Mouse (Mus musculus) lung, embryonic 14.5 days (tissue): ENCODE measurements around the gene Atrx. TPM values are rescaled to one million over a fixed set of nuclear protein-coding genes. Genes with fewer than 3 reads are reported as not detected.
A peak's percentile ranks its signal among the peaks of the same experiment; 100 is the strongest.

Experiments used
- ATAC-seq: fragments of 200-750 bp; cut with Nextera tagmentation; 2 replicates; pipeline ENCODE4 v1.8.0; 2017; ENCODE audit warnings: mild to moderate bottlenecking, moderate TSS enrichment, moderate library complexity; ENCODE audit not compliant: insufficient read depth
- DNase-seq: peaks from one replicate; pipeline ENCODE4 v3.0.0-alpha.2; 2015
- H3K27ac ChIP-seq: fragments of 300-500 bp; sonication (generic); 2 replicates; pipeline ENCODE4 v1.5.1; 2014; ENCODE audit warnings: low read depth, mild to moderate bottlenecking, moderate library complexity
- H3K27me3 ChIP-seq: fragments of 300-500 bp; sonication (generic); 2 replicates; pipeline ENCODE4 v1.6.1; 2014; ENCODE audit warnings: low read length, control low read depth; ENCODE audit not compliant: insufficient read depth
- H3K36me3 ChIP-seq: fragments of 300-500 bp; sonication (generic); 2 replicates; pipeline ENCODE4 v1.6.1; 2014; ENCODE audit warnings: control low read depth; ENCODE audit not compliant: insufficient read depth
- H3K4me1 ChIP-seq: fragments of 300-500 bp; sonication (generic); 2 replicates; pipeline ENCODE4 v1.6.1; 2014; ENCODE audit warnings: antibody characterized with exemption, control low read depth; ENCODE audit not compliant: insufficient read depth
- H3K4me2 ChIP-seq: fragments of 300-500 bp; sonication (generic); 2 replicates; pipeline ENCODE4 v1.6.1; 2014; ENCODE audit warnings: mild to moderate bottlenecking
- H3K4me3 ChIP-seq: fragments of 300-500 bp; sonication (generic); 2 replicates; pipeline ENCODE4 v1.5.1; 2014; ENCODE audit warnings: low read depth, low read length
- H3K9ac ChIP-seq: fragments of 300-500 bp; sonication (generic); 2 replicates; pipeline ENCODE4 v1.6.1; 2014
- H3K9me3 ChIP-seq: fragments of 300-500 bp; sonication (generic); 2 replicates; pipeline ENCODE4 v1.6.1; 2016; ENCODE audit warnings: low read depth, low read length, control low read depth
- CTCF ChIP-seq: IDR thresholded peaks from 2 replicates; pipeline ENCODE4 v1.5.1; 2016; ENCODE audit warnings: antibody characterized with exemption, low read depth
- WGBS: fragments of 180-500 bp; shearing (Covaris S2); extraction: QIAGEN DNeasy Blood & Tissue Kit; methylation state at CpG from one replicate; pipeline ENCODE4 v1.1.7; 2014; 5-methylcytosine and 5-hydroxymethylcytosine counted together
- polyA plus RNA-seq: library from polyadenylated mRNA; unstranded; fragments of >200 nt; fragmentation: Nextera tagmentation; extraction: Ambion mirVana; gene quantifications from 2 replicates; pipeline ENCODE4 v1.2.1, GENCODE M21; 2014

Atrx gene
- polyA plus RNA-seq, 1 experiment from 2014 or later = 202 TPM

DNA sequence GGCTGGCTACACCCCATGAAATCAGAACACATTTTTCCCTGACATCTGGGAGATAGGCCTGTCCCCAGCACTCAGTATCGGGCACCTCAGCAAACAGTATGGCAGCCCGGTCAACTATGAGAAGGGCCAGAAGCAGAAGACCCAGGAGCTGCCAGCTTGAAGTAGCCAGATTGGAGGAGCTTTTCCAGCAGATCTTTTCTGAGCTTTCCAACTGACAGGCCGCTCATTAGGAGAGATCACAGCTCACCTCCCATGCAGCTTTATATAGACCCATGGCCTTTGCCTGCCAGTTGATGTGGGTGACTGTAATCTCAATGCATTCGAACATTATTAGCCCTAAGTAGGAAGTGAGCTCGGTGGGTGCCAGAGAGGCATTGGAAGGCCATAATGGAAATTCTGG is 155.9 kb downstream of the Atrx start:
- H3K9ac ChIP-seq = no peak overlapping the region
- 72% methylated on average over 5 of the region's 5 CpGs for whole genome bisulfite sequencing
- DNase-seq = no peak

GRCm38 (mm10) chrX:105767932-105768331 is 161.3 kb downstream of the Atrx start:
- no peaks in the 10 kb centered on the region for H3K4me1 ChIP-seq
- no peak overlapping the region for H3K9ac ChIP-seq
- no peaks in the 10 kb centered on the region for H3K36me3 ChIP-seq
- no peak overlapping the region for H3K4me3 ChIP-seq
- H3K27ac ChIP-seq = no peak overlapping the region
- peaks cover 41% of the 10 kb centered on the region for H3K27me3 ChIP-seq
- TF ChIP-seq CTCF = no peak
- DNase-seq (no peak), ATAC-seq (no peak)
- 67% methylated on average over 3 of the region's 3 CpGs for WGBS
- no peaks in the 10 kb centered on the region for H3K9me3 ChIP-seq
- no peak overlapping the region for H3K4me2 ChIP-seq

More for the DNA sequence above, 155.9 kb downstream of the Atrx start:
- H3K4me2 ChIP-seq = no peak overlapping the region
- no peaks in the 10 kb centered on the region for H3K4me1 ChIP-seq
- H3K9me3 ChIP-seq = no peaks in the 10 kb centered on the region
- TF ChIP-seq CTCF = no peak
- no peak overlapping the region for H3K27ac ChIP-seq
- peaks cover 3% of the 10 kb centered on the region; the same call in 1 of the 2 replicates for H3K27me3 ChIP-seq
- ATAC-seq = no peak
- H3K36me3 ChIP-seq = no peaks in the 10 kb centered on the region
- no peak overlapping the region for H3K4me3 ChIP-seq

GRCm38 (mm10) chrX:105767177-105767764 is 161.9 kb downstream of the Atrx start:
- no peaks in the 10 kb centered on the region for H3K36me3 ChIP-seq
- no peak overlapping the region for H3K27ac ChIP-seq
- DNase-seq (peak; percentile 6), ATAC-seq (peak; percentile 55; the same call in 1 of the 2 replicates)
- 19% methylated on average over 9 of the region's 9 CpGs for WGBS
- H3K27me3 ChIP-seq = peaks cover 48% of the 10 kb centered on the region
- TF ChIP-seq CTCF = no peak
- no peaks in the 10 kb centered on the region for H3K4me1 ChIP-seq
- no peak overlapping the region for H3K9ac ChIP-seq
- H3K4me2 ChIP-seq = no peak overlapping the region
- H3K4me3 ChIP-seq = no peak overlapping the region
- H3K9me3 ChIP-seq = no peaks in the 10 kb centered on the region

- ATAC-seq (peak; percentile 50; the same call in 1 of the 2 replicates), DNase-seq (peak; percentile 21)
- WGBS = 23% methylated on average over 6 of the region's 6 CpGs
- TF ChIP-seq CTCF = no peak
- Histone ChIP-seq H3K27ac (no peak overlapping the region), H3K9me3 (no peaks in the 10 kb centered on the region), H3K4me2 (no peak overlapping the region), H3K36me3 (no peaks in the 10 kb centered on the region), H3K9ac (no peak overlapping the region), H3K4me1 (no peaks in the 10 kb centered on the region), H3K27me3 (peaks cover 49% of the 10 kb centered on the region), H3K4me3 (no peak overlapping the region)
These were observed 163.2 kb downstream of the Atrx start for GRCm38 (mm10) chrX:105766013-105766412.

DNA sequence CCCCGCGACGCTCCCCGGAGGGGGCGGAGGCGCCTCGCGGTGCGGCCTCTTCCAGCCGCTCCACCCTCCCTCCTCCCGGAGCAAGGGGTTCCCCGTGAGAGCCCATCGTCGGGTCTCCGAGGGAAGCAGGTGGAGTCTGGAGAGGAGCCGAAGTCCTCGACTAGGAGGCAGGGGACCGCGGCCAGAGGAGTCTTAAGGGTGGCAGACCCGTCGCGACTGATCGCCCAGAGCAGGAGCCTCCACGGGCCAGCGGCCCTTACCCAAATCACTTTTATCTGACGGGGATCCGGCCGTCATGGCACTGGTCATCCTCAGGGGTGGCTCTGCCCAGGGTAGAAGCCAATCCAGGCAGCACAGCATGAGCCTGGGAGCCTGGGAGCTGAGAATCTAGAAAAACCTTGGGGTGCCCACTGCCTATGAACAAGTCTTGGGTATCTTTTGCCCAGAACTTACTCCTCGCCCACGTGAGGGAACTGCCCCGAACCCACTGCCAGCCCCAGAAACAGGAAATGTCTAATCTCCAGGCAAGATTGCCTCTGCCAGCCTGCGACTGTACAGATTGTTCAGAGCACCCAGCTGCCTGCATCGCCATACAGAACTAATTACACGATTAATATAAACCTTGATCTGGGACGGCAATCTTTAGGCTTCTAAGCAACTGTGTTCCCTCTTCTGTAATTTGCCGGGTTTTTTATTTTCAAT is 164.0 kb downstream of the Atrx start:
- DNase-seq (peak; percentile 4), ATAC-seq (no peak)
- H3K4me1 ChIP-seq = no peaks in the 10 kb centered on the region
- H3K9me3 ChIP-seq = no peaks in the 10 kb centered on the region
- H3K9ac ChIP-seq = no peak overlapping the region
- no peak for TF ChIP-seq CTCF
- WGBS = 12% methylated on average over 28 of the region's 36 CpGs
- peak overlapping the region; percentile 57 for H3K4me2 ChIP-seq
- H3K27ac ChIP-seq = no peak overlapping the region
- H3K4me3 ChIP-seq = peak overlapping the region; percentile 35
- H3K36me3 ChIP-seq = no peaks in the 10 kb centered on the region
- H3K27me3 ChIP-seq = peaks cover 49% of the 10 kb centered on the region

DNA sequence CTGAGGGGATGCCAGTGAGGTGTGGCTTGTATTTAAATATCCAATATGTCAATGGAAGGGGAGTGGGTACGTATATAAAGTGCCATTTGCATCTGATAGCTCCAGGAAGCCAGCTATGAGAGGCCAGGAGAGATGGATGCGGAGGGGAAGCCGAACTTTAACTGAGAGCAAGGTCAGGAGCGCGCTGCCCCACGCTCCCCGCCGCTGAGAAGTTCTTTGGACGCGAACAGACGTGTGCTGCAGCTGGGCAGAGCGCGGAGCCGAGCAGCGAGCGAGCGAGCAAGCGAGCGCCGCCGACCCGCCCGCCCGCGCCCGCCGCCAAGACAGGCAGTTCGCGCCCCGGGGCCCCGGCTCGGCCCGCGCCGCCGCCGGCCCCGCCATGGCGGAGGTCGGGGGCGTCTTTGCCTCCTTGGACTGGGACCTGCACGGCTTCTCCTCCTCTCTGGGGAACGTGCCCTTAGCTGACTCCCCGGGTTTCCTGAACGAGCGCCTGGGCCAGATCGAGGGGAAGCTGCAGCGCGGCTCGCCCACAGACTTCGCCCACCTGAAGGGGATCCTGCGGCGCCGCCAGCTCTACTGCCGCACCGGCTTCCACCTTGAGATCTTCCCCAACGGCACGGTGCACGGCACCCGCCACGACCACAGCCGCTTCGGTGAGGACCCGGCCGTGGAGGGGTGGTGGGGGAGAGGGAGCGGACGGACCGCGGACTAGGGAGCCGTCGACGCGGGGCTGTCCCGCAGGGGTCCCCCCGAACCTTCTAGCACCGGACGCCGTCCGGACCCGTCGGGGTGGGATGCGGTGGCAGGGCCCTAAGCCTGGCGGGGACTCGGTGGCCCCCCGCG is 164.8 kb downstream of the Atrx start, which contains the start of gene Fgf16:
Gene Fgf16 (plus strand): TSS at position 118 of the 843 bp plus-strand sequence.
- Histone ChIP-seq H3K27me3 (peaks cover 49% of the 10 kb centered on the region), H3K4me2 (peak within 1 kb of the TSS; percentile 57), H3K4me1 (no peaks in the 10 kb centered on the region), H3K4me3 (peak within 1 kb of the TSS; percentile 35), H3K9me3 (no peaks in the 10 kb centered on the region), H3K36me3 (no peaks in the 10 kb centered on the region), H3K27ac (no peak within 1 kb of the TSS), H3K9ac (no peak within 1 kb of the TSS)
- DNase-seq = peak; percentile 18
- TF ChIP-seq CTCF = no peak
- WGBS = 6% methylated on average over 48 of the region's 86 CpGs
- ATAC-seq = peak; percentile 35; the same call in 1 of the 2 replicates
